Mouse (Mus musculus) c-Kit-positive CD71-positive TER-119-positive erythroid progenitor cells, embryonic 14.5 days (primary cell): ENCODE measurements around the gene Ebf3.

Experiments
- DNase-seq: peaks from one replicate; pipeline ENCODE4 v3.0.0-alpha.2; 2013; ENCODE audit warnings: low spot score

The Ebf3 gene

GRCm38 (mm10) chr7:137198921-137199320 is 115.3 kb downstream of the Ebf3 start:
- no peak for DNase-seq

- DNase-seq: no peak
Measured at GRCm38 (mm10) chr7:137197118-137198030, 116.9 kb downstream of the Ebf3 start.

- no peak for DNase-seq
Measured at GRCm38 (mm10) chr7:137196536-137196935, 117.7 kb downstream of the Ebf3 start.

GRCm38 (mm10) chr7:137192776-137193278 is 121.4 kb downstream of the Ebf3 start:
- DNase-seq: no peak

GRCm38 (mm10) chr7:137191889-137192288 is 122.4 kb downstream of the Ebf3 start:
- no peak for DNase-seq

- DNase-seq: no peak
Measured at GRCm38 (mm10) chr7:137172278-137172677, 142.0 kb downstream of the Ebf3 start.

GRCm38 (mm10) chr7:137159086-137159485 is 155.2 kb downstream of the Ebf3 start:
- DNase-seq: no peak

- no peak for DNase-seq
Measured at GRCm38 (mm10) chr7:137154623-137155022, 159.6 kb downstream of the Ebf3 start.

GRCm38 (mm10) chr7:137151854-137152253 is 162.4 kb downstream of the Ebf3 start:
- no peak for DNase-seq

- no peak for DNase-seq
Measured at GRCm38 (mm10) chr7:137147101-137147500, 167.1 kb downstream of the Ebf3 start.
